Mouse (Mus musculus) spleen, adult 2 months (tissue): ENCODE results near the gene Defb23.

Experiments
- CTCF ChIP-seq: fragments of 200-500 bp; IDR thresholded peaks from 2 replicates; pipeline ENCODE4 v1.5.1; 2011; ENCODE audit warnings: mild to moderate bottlenecking, inconsistent platforms; ENCODE audit not compliant: insufficient read depth, insufficient read length, insufficient replicate concordance; ENCODE audit errors: extremely low read depth
- POLR2A ChIP-seq: fragments of 200-500 bp; IDR thresholded peaks from 2 replicates; pipeline ENCODE4 v1.6.1; 2011; ENCODE audit warnings: low read depth, low read length, inconsistent platforms

DNA sequence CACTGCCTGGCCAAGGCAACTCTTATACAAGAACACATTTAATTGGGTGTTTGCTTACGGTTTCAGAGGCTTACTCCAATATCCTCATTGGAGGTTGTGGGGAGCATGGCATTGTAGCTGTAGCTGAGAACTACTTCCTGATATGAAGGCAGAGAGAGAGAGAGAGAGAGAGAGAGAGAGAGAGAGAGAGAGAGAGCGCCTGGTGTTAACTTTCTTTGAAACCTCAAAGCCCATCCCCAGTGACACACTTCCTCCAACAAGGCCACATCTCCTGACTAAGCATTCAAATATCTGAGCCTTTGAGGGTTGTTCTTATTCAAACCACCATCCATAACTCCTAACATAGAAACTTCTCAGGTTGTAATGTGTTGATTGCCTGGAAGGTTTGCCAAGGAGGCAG, 39.5 kb upstream of the Defb23 start:
- TF ChIP-seq POLR2A (no peak), CTCF (no peak)
